Mouse (Mus musculus): Measurements from ENCODE around the gene Psmd1.
"Not testable (repeated sequence)": the region's sequence is repeated elsewhere in the genome, so short reads cannot be mapped to it uniquely, and the experiment has no call there.

GRCm38 (mm10) chr1:86015758-86016157, 48.4 kb upstream of the Psmd1 start:
- TF ChIP-seq CTCF (IDR thresholded peaks at IDR 0.05; ENCODE audit: low read depth, low read length); POLR2A (IDR thresholded peaks at IDR 0.05; ENCODE audit: extremely low read depth, insufficient read depth, low read length): not testable (repeated sequence)
